Mouse (Mus musculus) liver, adult (tissue): ENCODE data around the gene Frem1.

Experiments
- GATA4 ChIP-seq: IDR thresholded peaks from 2 replicates; pipeline ENCODE4 v1.6.1; 2014; ENCODE audit warnings: mild to moderate bottlenecking, low read length; ENCODE audit not compliant: insufficient replicate concordance

Gene Frem1

GRCm38 (mm10) chr4:82915576-82915975 is 136.6 kb downstream of the Frem1 start:
- TF ChIP-seq GATA4, result no peak

GRCm38 (mm10) chr4:82914601-82915143 is 137.5 kb downstream of the Frem1 start:
- TF ChIP-seq GATA4, result no peak

DNA sequence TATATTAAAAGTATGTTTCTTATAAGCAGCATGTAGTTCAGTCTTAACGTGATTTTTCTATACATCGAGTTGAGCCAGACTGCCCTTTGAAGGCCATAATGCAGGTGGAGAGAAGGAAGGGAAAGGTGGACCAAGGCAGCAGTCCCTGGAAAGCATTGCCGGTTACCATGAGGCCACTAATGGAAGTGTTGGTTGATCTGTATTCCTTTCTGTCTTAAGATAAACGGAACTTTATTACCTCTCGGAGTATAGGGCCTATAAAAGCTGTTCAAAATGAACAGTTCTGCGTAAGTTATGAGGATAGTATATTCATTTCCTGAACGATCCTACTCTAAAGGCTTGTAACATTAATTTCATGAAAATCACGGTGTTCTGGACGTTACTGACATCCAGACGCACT is 156.9 kb downstream of the Frem1 start:
- TF ChIP-seq GATA4, result no peak

DNA sequence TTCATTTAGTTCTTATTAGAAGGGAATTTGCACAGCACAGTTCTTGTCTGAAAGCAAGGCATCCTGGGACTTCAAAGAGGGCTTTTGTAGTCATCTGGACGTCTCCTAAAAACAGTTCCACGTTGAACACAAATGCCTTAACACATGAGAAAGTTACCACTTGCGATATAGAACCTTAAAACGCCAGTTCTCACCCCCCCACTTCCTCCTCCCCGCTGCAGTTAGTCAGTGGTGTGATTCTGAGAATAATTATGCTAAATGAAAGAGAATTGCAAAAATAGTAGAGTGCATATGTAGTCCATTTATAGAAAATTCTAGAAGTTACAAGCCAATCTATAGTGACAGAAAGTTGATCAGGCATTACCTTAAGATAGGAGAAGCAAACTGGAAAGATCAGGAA is 159.9 kb downstream of the Frem1 start:
- TF ChIP-seq GATA4, result no peak

DNA sequence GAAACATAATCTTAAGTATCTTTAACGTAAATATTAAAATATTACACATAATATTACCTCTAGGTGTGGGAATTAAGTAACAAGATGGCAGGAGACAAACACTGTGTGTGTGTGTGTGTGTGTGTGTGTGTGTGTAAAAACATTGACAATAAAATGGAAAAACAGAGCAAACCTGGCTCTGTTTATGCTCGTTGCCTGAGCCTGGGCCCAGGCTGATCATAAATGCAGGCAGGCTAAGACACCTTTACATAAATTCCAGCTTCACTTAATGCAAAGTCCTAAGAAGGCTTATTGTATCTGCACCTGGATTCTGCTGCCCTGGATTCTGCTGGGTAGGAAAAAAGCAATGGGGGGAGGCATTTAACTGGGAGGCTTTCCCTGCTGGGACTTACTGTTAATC is 160.6 kb downstream of the Frem1 start:
- no peak for TF ChIP-seq GATA4

DNA sequence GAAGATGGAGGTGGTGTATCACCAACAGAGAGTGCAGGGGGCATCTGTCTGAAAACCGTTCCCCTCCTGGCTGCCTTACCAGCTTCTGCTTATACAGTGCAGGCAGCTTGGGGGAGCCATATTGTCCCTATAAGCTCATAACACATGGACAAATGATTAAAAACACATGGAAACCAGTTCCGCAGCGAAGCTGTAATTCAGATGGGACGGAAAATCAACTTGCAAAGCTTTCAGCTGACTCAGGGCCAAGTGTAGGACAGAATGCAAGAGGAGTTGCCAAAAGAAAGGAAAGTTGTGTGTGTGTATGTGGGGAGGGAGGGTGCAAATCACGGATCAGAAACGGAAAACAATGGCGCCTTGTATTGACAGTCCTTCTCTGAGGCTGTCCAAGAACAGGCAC is 161.1 kb downstream of the Frem1 start:
- no peak for TF ChIP-seq GATA4

GRCm38 (mm10) chr4:82890585-82890984 is 161.6 kb downstream of the Frem1 start:
- TF ChIP-seq GATA4, result no peak

DNA sequence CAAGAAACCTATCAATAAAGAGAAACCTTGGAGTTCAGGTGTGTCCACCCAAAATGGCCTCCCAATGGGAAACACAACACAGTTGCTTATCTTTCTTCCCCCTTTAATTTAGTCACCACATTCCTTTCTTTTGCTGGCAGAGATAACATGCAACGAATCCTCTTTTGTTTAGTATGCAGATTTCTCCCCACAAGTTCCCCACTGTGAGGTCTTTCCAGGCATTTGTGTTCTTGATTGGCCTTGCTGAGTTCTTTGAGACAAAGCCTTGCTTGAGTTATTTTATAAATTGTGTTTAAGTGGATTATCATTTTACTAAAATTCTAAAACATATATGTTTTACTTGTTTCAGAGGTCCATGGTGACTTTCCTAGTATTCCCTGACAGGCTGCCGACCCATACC is 166.0 kb downstream of the Frem1 start:
- no peak for TF ChIP-seq GATA4

- TF ChIP-seq GATA4, result no peak
These were observed 166.6 kb downstream of the Frem1 start for GRCm38 (mm10) chr4:82885535-82885913.

- TF ChIP-seq GATA4, result no peak
These were observed 167.3 kb downstream of the Frem1 start, which contains the start of gene Cer1 for GRCm38 (mm10) chr4:82884636-82885534. Gene Cer1, minus strand, starts transcription at chr4:82885148.

DNA sequence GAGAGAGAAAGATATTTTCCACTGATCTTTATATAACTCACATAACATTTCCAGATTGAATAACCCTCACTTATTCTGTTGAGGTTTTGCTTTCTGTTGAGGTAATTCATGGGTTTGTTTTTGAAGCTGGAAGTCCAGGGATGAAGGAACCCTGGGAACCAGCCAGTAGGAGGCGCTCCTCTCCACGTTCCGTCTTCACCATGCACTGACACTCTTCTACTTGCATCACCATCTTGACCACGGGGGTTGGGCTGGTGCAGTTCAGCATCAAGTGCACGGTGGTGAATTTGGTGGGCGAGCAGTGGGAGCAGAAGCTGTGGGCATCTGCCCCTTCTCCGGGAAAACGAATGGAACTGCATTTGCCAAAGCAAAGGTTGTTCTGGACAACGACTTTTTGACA is 169.6 kb downstream of the Frem1 start:
- TF ChIP-seq GATA4, result no peak

GRCm38 (mm10) chr4:82881366-82881765 is 170.8 kb downstream of the Frem1 start:
- no peak for TF ChIP-seq GATA4

- no peak for TF ChIP-seq GATA4
These were observed 171.9 kb downstream of the Frem1 start for GRCm38 (mm10) chr4:82880243-82880642.

- TF ChIP-seq GATA4, result no peak
These were observed 173.0 kb downstream of the Frem1 start for GRCm38 (mm10) chr4:82879152-82879551.

GRCm38 (mm10) chr4:82876656-82877055 is 175.5 kb downstream of the Frem1 start:
- TF ChIP-seq GATA4, result no peak

DNA sequence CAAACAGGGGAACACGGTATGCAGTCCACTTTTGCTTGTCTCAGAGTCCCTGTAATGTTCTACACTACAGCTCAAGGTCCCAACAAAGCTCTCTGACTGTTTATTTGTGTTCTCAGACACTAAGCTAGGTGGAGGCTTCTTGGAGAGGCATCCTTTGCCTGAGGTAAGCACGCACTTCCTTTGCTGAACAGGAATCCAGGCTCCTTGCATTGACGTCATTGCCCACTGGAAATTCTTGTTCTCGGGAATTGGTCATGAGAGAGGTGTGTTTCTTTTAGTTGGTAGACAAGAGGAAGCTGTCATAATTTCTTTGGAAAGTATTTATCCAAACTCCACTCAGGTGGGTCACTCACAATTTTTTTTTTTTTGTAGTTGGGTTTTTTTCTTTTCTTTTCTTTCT is 176.6 kb downstream of the Frem1 start:
- TF ChIP-seq GATA4, result no peak

DNA sequence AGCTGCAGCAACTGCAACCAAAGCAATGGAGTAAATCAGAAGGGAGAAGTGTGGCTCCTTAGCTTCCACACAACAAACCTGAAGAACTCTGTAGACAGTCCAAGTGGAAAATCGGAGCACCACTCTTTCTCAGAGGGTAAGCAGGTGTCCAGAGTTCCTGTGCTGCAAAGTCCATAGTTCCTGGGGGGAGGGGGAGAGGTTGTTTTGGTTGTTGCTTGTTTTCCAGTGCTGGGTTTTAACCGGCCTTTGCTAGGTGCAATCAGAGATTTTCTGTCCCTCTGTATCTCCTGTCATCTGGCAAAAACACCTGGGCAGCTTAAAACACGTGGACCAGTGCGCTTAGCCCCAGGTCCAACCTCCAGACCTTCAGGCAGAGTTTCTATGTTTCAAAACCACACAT is 177.3 kb downstream of the Frem1 start:
- no peak for TF ChIP-seq GATA4
